Mouse (Mus musculus) embryo, embryonic 10 days (tissue): ENCODE data around the gene Nnat.
A peak's percentile ranks its signal among the peaks of the same experiment; 100 is the strongest.

Experiments
- DNase-seq: peaks from one replicate; pipeline ENCODE4 v3.0.0-alpha.2; 2015; ENCODE audit warnings: low spot score

The Nnat gene

DNA sequence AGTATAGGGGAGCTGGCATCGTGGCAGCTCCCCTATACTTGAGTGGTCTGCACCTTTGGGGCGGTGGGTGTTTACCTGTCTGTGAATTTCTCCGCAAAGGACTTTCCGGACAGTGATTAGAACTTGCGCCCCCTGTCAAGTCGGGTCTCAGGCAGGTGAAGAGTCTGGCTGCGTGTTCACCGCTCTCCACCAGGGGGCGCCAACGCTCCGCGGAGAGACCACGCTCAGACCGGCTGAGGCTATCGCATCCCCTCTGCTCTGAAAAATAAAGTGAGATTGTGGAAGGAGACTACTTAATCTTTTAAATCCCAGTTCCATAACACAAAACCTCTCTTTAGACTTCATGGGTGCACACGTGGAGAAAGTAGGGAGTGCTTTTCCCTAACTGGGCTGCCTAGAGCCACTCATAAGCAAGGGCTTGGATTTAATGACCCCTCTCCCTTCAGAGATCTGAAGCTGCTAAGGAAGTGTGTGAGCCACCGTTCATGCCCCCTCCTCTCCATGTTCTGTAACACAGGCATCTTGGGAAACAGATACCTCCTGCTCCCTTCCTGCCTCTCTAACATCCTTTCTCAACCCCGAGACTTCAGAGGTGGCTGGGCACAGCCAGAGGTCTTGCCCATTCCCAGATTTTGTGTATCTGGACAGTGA is 45.3 kb downstream of the Nnat start:
- peak; percentile 86 for DNase-seq

DNA sequence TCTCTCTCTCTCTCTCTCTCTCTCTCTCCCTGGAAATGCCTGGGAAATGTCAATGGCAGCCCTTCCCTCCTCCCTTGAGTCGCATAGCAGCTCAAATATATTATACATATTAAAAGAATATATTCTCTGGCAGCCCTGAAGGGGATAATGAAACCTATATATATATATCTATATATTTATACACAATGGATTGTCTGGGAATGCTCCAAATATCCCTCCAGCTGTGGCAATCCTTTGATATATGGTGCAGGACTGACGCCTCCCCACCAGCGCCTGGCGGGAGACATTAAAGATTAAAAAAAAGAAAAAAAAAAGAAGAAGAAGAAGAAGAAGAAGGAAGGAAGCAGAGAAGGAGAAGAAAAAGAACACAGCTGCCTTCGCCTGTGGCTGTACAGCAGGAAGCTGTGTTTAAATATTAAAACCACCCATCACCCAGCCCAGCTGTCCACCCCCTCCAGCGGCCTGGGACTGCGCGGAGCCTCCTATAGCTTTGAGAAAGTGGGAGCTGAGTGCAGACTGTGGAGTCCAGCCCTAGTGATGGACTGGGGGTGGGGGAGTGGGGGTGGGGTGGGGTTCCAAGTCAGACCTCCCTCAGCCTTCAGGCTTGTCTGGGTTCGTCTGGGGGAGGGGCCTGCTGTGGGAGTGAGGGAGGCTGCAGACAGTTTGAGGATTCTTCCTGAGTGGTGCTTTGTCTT is 47.8 kb downstream of the Nnat start:
- DNase-seq = no peak

DNA sequence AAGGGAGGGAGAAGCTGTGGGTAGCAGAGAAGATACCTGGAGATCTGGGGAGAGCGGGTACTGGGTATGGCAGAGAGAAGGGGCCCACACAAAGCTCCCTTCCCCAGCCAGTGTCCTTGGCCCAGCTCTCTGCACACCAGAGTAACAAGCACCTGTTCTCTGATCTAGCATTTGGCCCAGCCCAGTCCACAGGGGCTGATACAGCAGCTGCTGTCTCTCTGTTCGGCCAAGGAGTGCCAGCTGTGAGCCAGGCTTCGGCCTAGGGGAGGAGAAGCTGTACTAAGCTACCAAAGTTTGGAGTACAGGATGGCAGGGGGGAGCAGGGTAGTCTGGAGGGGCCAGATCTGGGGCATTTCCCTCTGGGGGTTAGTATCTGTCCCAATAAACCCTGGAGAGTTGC is 51.9 kb downstream of the Nnat start:
- no peak for DNase-seq
